Mouse (Mus musculus) spleen, embryonic (tissue): ENCODE data around the gene Per1.

Source experiments
- CTCF ChIA-PET: fragments of 350-600 bp; sonication (Branson Sonifier 250); formaldehyde crosslinking; loops from one replicate; lab custom pipeline; 2022; lab: Charles Lee

Gene Per1

DNA sequence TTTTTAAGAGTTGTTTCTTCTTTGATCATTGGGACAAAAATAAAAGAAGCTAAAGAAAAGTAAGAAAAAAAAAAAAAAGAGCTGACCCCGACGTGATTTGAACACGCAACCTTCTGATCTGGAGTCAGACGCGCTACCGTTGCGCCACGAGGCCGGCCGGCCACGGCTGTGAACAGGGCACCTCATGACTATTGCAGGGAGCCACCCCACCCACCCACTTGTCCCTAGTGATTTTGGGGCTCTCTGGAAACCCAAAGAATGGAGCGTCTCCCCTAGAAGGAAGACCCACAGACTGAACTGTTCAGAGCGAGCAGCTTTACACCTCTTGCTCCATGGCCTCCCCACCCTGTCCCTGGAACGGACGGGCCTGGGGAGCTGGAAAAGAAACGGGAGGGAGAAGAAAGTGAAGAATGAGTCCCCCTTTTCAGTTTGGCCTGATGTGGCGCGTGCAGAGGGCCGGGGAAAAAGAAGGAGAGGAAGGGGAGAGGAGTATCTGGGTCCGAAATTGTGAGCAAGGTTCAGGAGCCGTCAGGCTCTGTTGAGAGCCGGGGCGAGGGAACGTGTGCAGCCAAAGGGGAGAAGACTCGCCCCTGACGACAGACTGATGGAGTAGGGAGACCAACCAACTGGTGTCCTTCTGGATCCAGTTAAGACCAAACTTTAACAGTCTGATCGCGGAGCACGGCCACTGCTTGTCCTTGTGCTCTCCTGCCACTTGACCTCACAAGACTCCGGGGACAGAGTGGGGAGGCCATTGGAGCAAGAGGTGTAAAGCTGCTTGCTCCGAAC, 31.4 kb upstream of the Per1 start:
- CTCF ChIA-PET = interaction anchor here (0.6 to 1.8 kb wide), 6 partner anchors 21 to 138 kb away, joined by 3 to 8 read pairs (median 4); no protein-coding TSS in a partner anchor

DNA sequence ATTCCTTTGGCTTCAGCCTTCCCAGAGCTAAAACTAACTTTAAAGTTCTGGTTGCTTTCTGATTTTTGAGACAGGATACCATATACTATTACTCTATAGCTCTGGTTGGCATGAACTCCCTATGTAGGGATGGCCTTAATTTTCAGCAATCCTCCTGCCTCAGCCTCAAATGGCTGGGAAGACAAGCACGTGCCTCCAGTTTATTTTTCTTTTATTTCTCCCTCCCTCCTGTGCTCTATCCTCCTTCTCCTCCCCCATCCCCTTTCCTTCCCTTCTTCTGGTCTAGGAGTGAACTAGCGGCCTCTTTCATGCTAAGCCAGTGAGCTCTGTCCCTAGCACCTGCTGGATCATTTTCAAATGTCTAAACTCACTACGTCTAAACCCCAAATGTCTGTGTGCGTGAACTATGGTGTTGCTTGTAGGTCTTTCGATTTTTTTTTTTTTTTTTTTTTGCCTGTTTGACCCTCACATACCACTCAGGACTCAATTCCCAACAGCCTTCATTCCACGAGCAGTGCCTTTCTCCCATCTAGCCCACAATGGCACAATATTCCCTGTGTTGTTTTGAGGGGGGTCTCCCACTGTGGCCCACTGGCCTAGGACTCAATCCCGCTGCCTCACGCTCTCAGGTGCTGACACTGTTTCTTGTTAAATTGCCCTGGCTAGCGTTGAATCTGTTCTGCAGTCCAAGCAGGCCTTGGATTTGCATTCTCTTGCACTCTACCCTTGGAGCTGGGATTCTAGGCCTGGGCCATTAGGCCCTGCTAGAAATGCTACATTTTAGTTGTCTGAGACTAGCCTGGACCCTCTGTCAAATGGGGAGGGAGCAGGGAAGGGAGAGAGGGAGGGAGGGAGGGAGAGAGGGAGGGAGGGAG, 30.5 kb upstream of the Per1 start:
- CTCF ChIA-PET = interaction anchor here (1.0 to 1.4 kb wide), 2 partner anchors 36 to 59 kb away, joined by 3 to 5 read pairs; no protein-coding TSS in a partner anchor

DNA sequence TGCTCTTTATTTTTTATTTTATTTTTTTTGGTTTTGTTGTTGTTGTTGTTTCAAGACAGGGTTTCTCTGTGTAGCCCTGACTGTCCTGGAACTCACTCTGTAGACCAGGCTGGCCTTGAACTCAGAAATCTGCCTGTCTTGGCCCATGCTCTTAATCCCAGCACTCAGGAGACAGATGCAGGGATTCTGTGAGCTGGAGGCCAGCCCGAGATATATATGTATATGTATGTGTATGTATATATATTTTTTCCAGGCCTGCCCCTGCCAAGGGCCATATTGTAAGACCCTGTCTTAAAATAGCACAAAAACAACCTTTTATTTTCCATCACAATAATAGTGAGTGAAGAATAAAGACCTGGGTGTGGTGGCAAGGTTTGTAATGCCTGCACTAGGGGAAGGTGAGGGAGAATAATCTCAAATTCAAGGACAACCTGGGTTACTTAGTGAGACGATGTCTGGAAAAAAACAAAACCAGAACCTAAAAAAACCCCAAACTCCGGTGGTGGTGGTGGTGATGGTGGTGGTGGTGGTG, 29.6 kb upstream of the Per1 start:
- CTCF ChIA-PET = interaction anchor here (0.8 to 1.4 kb wide), 2 partner anchors 19 to 35 kb away, joined by 3 to 13 read pairs; no protein-coding TSS in a partner anchor

DNA sequence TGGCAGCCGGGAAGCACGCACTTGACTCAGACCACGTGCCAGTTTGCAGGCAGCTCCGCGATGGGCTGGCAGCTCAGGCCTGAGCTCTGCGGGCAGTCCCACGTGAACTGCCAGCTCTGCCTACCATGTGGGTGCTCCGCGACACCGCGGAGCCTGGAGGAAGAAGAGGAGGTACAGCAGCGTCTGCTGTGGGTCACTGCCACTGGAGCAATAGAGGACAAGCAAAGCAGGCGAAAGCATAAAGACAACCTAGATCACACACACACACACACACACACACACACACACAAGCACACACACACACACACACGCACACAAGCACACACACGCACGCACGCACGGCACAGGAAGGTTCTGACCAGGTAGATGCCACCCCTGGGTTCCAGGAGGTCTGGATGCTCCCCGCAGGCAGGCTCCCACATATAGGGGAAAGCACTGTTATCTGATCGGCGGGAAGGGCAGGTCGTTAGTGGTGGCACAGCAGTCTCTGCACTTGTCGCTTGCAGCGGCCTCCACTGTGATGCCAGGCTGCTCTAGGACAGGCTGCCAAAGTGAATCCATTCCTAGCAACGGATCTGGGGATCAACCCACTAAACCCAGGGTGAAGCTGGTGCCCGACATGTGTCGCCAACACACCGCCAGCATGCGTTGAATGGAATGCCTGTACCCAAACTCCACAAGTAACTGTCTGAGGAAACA, 28.7 kb upstream of the Per1 start:
- CTCF ChIA-PET = interaction anchor here (0.8 to 2.0 kb wide), 4 partner anchors 20 to 84 kb away, joined by 3 to 13 read pairs (median 4); partner anchors contain the start of gene 9130213A22Rik

DNA sequence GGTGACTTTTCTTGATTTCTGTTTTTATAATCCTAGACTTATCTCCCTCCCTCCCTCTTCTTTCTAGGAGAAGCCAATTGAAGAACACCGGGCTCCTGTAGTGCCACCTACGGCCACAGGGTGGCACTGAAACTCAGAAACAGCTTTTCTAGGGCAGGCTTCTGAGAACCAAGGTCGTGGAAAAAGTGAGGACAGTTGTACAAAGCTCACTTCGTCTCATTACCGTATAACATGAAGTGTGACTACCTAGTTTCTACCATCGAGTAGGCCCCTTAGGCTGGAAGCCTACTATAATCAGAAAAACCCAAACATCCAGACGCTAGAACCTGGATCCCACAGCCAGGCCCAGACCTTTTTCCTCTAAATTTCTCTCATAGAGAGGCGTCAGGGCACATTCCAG, 28.1 kb upstream of the Per1 start:
- CTCF ChIA-PET = interaction anchor here (0.7 to 2.0 kb wide), 6 partner anchors 10 to 83 kb away, joined by 3 to 5 read pairs (median 4); partner anchors contain the start of gene 9130213A22Rik

DNA sequence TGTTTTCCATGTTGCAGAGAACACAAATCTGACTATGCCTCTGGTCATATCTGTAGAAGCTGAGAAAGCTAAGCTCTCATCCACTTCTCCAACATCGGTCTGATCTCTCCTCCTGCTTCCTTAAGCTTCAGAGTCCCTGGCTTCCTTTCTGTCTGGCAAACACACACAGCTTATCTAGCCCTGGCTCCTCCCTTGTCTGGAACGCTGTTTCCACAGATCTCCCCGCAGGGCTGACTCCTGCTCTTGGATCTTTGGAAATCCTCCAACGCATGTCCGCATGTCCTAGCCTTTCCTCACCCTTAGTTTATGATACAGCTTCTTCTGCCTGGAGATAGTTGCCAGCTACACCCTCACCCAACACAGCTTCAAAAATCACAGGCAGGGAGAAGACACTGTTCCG, 27.4 kb upstream of the Per1 start:
- CTCF ChIA-PET = interaction anchor here (0.6 to 2.0 kb wide), 6 partner anchors 9 to 60 kb away, joined by 3 to 5 read pairs (median 4); partner anchors contain the start of gene 9130213A22Rik

DNA sequence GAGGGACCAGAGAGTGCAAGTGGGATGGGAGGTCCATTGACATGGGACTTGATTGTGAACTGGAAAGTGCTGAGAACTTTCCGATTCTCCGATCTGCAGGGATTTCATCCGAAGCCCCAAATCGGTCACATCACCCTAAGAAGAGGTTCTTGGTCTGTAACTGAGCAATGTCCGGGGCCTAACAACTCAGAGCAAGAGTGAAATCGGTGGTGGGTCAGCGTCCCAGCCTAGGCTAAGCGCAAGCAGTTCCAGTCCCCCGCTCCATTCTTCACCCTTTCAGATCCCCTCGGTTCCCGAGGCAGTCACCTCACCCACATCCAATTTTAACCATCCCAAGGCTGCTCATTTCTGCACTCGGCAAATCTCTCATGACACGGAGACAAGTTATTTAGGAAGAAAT, 24.9 kb upstream of the Per1 start:
- CTCF ChIA-PET = interaction anchor here (1.0 to 1.3 kb wide), 3 partner anchors 18 to 53 kb away, joined by 3 to 11 read pairs (median 3); partner anchors contain the start of gene 9130213A22Rik

DNA sequence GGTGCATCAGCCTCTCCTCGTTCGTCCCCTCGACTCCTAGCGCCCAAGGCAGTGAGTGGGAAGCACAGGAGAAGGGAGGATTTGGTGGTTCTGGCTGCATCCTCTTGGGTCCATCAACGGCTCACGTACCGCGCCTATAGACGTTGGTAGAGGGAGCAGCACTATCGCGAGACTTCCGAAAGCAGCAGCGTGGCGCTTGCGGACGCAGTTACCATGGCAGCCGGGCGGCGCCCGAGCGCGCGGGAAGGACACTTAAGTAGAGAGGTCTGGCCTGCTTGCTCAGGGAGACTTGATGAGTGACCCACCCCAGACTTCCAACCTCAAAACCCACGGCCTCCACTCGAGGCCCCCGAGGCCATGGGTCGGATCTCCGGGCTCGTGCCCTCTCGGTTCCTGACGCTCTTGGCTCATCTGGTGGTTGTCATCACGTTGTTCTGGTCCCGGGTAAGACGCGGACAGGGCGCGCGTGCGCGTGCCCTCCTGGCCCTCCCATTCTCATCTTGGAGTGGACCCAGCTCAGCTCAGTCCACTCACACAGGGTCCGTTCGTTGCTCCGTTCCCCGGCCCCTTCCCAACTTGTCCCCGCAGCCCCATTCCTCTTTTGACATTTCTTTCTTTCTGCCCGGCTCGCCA, 24.3 kb upstream of the Per1 start, which contains the start of gene Tmem107:
Tmem107 (plus strand) TSS at position 217 of the 633 bp plus-strand sequence.
- CTCF ChIA-PET = interaction anchor here (1.0 to 1.6 kb wide), 3 partner anchors 17 to 52 kb away, joined by 3 to 4 read pairs (median 3); partner anchors contain the start of gene 9130213A22Rik

DNA sequence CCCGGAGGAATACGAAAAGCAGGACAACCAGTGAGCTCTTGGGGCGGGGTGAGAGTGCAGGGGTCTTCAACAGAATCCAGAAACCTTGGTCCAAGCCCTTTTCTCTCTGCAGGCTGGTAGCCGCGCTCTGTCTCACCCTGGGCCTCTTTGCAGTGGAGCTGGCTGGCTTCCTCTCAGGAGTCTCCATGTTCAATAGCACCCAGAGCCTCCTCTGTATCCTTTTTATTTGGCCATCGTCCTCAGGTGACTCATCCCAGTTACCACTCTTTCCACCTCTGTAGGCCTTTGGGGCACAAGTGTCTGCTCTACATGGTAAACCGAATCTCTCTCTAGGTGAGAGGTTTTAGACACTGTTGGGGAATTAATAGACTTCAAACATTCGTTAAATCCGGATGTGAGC, 23.8 kb upstream of the Per1 start:
- CTCF ChIA-PET = interaction anchor here (1.6 kb wide), 1 partner anchor 18 kb away, joined by 4 read pairs; no protein-coding TSS in a partner anchor

DNA sequence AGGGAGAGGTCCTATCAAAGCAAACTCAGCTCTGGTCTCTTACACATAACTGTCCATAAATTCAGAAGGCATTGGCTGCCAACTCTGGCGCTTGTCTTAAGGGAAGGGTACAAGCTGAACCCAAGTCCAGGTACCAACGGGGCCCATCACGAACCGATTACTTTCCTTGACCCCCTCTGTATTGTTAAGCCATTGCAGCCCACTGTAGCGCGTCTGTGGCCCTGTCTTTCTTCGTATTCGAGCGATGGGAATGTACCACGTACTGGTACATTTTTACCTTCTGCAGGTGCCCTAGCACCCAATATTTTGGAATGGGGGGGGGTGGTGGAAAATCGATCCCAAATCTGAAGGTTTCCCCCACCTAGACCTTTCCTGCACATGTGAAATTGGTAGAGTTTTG, 22.8 kb upstream of the Per1 start:
- CTCF ChIA-PET = interaction anchor here (0.6 to 1.6 kb wide), 2 partner anchors 17 to 35 kb away, joined by 4 to 6 read pairs; no protein-coding TSS in a partner anchor

DNA sequence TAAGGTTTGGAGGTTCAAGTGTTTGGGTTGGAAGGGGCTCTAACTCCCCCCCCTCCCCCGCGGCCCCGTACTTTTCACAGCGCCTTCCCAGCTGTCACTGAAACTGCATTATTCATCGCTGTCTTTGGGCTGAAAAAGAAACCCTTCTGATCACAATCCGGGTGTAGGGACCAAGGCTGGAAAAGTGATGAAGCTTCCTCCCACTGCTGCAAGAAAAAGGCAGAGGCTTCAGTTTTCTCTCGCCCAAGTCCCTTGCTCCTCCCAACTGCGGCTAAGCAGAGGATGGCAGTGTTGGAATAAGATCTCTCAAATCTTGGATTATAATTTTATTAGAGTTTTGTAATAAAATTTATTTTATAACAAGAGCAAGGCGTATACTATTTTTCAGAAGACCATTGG, 22.4 kb upstream of the Per1 start:
- CTCF ChIA-PET = no interaction called here

DNA sequence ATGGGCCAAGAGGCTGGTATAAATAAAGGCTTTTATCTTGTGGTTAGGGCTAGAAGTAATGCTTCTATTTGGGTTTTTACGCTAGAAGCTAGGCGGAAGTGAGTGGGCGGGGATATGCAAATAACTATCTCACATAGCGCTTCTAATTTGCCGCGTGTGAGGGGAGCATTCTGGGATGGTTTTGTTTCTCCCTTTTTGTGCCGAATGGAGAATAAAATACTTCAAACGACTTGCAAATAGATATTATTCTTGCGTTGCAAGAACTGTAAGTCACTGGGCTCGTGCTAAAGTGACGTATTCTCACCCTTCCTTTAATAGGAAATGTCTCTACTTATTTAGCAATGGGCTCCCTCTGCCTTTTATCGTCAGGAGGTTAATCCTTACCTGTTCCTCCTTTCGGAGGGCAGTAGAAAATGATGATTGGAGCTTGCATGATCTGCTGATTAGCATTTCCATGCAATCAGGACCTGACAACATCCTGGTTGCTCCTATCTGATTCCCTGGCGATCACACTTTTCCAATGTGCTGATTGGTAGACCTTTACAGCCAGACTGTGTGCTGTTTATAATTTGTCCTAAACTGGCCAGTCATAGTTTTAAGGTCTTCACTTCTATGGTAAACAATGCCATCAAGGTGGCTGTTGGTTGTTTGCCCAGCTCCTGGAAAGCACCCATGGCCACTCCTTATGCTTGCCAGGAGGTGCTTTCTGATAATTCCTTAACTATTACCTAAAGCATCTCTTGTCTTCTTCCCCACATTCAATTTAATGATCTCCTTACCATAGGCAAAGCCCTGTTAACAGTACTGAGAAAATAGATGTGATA, 21.7 kb upstream of the Per1 start:
- CTCF ChIA-PET = no interaction called here

DNA sequence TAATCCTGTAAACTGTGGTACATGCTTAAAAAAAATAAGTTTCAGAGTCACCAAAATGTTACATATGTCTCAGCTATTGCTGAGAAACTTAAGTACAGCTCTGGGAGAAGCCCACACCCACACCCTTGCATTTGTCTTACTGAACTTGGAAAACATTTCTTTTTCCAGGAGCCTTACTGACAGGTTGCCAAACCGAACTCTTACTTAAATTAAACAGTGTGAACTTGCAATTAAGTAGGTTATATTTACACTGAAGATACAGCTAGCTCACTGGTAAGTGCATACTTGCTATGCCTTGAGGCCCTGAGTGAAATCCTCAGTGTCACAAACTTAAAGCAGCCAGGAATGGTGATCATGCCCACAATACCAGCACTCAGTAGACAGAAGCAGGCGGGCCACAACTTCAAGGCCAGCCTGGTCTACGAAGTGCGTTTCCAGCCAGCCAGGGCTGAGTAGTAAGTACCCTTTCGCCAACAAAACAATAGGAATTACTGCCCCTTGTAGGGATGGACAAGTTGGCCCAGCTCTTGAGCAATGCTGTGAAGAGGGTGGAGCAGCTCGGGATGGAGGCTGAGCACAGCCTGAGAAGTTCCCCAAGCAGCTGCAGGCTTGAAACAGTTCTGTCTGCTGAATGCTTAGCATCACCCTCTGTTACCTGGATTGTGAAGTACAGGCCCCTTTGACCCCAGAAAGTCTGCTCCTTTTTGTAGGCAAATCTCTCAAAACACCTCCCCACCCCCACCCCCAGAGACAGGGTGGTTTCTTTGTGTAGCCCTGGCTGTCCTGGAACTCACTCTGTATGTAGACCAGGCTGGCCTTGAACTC, 20.9 kb upstream of the Per1 start:
- CTCF ChIA-PET = no interaction called here

DNA sequence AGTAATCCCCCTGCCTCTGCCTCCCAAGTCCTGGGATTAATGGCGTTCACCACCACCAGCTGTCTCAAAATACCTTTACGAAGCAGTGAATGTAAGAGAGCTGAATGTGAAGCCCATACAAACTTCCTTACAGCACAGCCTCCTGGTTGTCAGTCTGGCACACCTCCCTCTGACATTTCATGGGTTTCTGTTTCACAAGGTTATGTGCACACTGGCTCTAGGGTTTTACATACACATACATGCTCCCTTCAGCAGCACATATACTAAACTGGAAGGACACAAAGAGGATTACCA, 20.3 kb upstream of the Per1 start:
- CTCF ChIA-PET = interaction anchor here (0.5 kb wide), 1 partner anchor 48 kb away, joined by 3 read pairs; no protein-coding TSS in a partner anchor

DNA sequence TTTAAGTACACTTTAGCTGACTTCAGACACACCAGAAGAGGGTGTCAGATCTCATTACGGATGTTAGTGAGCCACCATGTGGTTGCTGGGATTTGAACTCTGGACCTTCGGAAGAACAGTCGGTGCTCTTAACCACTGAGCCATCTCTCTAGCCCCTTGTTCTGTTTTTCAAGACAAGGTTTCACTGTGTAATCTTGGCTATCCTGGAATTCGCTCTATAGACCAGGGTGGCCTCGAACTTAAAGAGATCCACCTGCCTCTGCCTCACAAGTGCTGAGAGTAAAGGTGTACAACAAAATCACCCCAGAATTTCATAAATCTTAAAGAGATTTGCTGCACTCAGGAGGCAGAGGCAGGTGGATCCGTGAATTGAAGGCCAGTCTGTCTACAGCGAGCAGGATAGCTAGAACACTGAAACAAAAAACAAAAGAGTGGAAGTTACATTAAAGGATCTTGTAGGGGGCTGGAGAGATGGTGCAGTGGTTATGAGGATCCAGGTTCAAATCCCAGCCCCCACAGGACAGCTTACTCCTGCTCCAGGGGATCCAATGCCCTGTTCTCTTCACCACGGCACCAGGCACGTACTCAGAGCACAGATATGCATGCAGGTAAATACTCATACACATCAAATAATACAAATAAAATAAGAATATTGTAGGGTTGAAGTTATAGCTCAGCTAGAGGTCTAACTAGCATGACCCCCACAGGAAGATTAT, 19.1 kb upstream of the Per1 start:
- CTCF ChIA-PET = interaction anchor here (0.6 to 0.9 kb wide), 2 partner anchors 9 to 1436 kb away, joined by 3 read pairs; no protein-coding TSS in a partner anchor

DNA sequence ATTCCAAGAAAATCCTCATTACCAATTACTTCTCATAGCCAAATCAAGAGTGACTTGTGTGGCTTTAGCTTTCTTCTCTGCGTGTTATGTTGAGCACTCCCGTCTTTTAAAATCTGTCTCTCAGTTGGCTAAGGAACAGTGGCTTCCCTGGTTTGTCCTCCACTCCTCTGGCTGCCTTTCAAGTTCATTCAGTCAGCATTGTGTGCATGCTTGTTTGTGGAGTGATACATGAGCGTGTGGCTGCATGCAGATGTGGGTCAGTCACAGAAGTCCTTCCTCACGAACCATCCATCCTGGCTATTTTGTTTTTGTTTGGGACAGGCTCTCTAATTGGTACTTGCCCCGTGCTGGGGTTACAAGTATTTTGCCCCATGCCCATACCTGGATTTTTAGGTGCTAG, 18.4 kb upstream of the Per1 start:
- CTCF ChIA-PET = interaction anchor here (0.9 kb wide), 1 partner anchor 9 kb away, joined by 3 read pairs; no protein-coding TSS in a partner anchor

DNA sequence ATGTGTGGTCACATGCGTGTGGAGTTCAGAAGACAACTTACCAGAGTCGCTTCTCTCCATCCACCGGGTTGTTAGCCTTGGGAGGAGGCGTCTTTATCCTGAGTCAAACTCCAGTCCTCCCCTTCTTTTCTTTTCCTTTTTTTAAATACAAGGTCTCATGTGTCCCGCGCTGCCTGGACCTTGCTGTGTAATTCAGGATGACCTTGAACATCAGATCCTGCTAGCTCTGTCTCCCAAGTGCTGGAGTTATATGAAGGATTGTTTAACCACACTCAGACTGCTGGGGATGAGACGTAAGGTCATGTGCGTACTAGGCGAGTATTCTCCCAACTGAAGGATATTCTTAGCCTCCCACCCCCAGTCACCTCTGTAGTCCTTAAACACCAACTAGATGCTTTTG, 17.7 kb upstream of the Per1 start:
- CTCF ChIA-PET = no interaction called here
